Mouse (Mus musculus): ENCODE results near the gene Uba52. TPM values are rescaled to one million over a fixed set of nuclear protein-coding genes. Genes with fewer than 3 reads are reported as not detected.

Uba52 gene
- polyA plus RNA-seq, 1 experiment from 2014 or later: 684 TPM

GRCm38 (mm10) chr8:70528182-70528797, 17.7 kb upstream of the Uba52 start:
- peaks cover 36% of the 10 kb centered on the region for H3K4me1 ChIP-seq (ENCODE audit: insufficient read depth)
- no peaks in the 10 kb centered on the region for H3K9me3 ChIP-seq (ENCODE audit: low read length)
- DNase-seq (no peak), ATAC-seq (no peak)
- no peak for TF ChIP-seq EP300 (IDR thresholded peaks at IDR 0.05; ENCODE audit: low read depth)
- no peak for TF ChIP-seq CTCF (IDR thresholded peaks at IDR 0.05; ENCODE audit: low read depth)
- H3K4me2 ChIP-seq (ENCODE audit: low read depth, low read length): peak overlapping the region; percentile 64
- peak overlapping the region; percentile 99 for H3K9ac ChIP-seq (replicated peaks)
- H3K27ac ChIP-seq (ENCODE audit: low read depth): peak overlapping the region; percentile 97
- 11% methylated on average over 13 of the region's 13 CpGs for WGBS (ENCODE audit: insufficient replicate concordance)
- H3K36me3 ChIP-seq (replicated peaks; ENCODE audit: insufficient read depth, low read length): peaks cover 25% of the 10 kb centered on the region
- H3K4me3 ChIP-seq (ENCODE audit: low read depth, low read length): peak overlapping the region; percentile 90
- H3K27me3 ChIP-seq (ENCODE audit: insufficient read depth, low read length): no peaks in the 10 kb centered on the region

GRCm38 (mm10) chr8:70527512-70528181, 17.0 kb upstream of the Uba52 start, which contains the start of the genes Fkbp8 and Kxd1:
Gene Fkbp8 (plus strand): TSS chr8:70527724.
Gene Kxd1 (minus strand): TSS chr8:70527956.
- peak; percentile 97 for DNase-seq
- H3K4me2 ChIP-seq (ENCODE audit: low read depth, low read length): peak within 1 kb of the TSS; percentile 64
- peak within 1 kb of the TSS; percentile 99 for H3K9ac ChIP-seq (replicated peaks)
- peaks cover 22% of the 10 kb centered on the region for H3K36me3 ChIP-seq (replicated peaks; ENCODE audit: insufficient read depth, low read length)
- peaks cover 37% of the 10 kb centered on the region for H3K4me1 ChIP-seq (ENCODE audit: insufficient read depth)
- WGBS (ENCODE audit: insufficient replicate concordance): 0% methylated on average over 50 of the region's 61 CpGs
- peak within 1 kb of the TSS; percentile 90 for H3K4me3 ChIP-seq (ENCODE audit: low read depth, low read length)
- H3K27me3 ChIP-seq (ENCODE audit: insufficient read depth, low read length): no peaks in the 10 kb centered on the region
- peak; percentile 72 for ATAC-seq
- TF ChIP-seq CTCF (IDR thresholded peaks at IDR 0.05; ENCODE audit: low read depth) (no peak), EP300 (IDR thresholded peaks at IDR 0.05; ENCODE audit: low read depth) (0 out of 2 replicates have a peak, but pooled peaks have one; percentile 27)
- no peaks in the 10 kb centered on the region for H3K9me3 ChIP-seq (ENCODE audit: low read length)
- H3K27ac ChIP-seq (ENCODE audit: low read depth): peak within 1 kb of the TSS; percentile 97

- peaks cover 41% of the 10 kb centered on the region for H3K4me1 ChIP-seq (ENCODE audit: insufficient read depth)
- ATAC-seq (no peak), DNase-seq (no peak)
- peak overlapping the region; percentile 99 for H3K9ac ChIP-seq (replicated peaks)
- H3K9me3 ChIP-seq (ENCODE audit: low read length): no peaks in the 10 kb centered on the region
- WGBS (ENCODE audit: insufficient replicate concordance): 0% methylated on average over 8 of the region's 8 CpGs
- TF ChIP-seq CTCF (IDR thresholded peaks at IDR 0.05; ENCODE audit: low read depth) (no peak), EP300 (IDR thresholded peaks at IDR 0.05; ENCODE audit: low read depth) (no peak)
- H3K36me3 ChIP-seq (replicated peaks; ENCODE audit: insufficient read depth, low read length): peaks cover 16% of the 10 kb centered on the region
- peak overlapping the region; percentile 90 for H3K4me3 ChIP-seq (ENCODE audit: low read depth, low read length)
- no peaks in the 10 kb centered on the region for H3K27me3 ChIP-seq (ENCODE audit: insufficient read depth, low read length)
- peak overlapping the region; percentile 97 for H3K27ac ChIP-seq (ENCODE audit: low read depth)
- H3K4me2 ChIP-seq (ENCODE audit: low read depth, low read length): peak overlapping the region; percentile 64
Observed at GRCm38 (mm10) chr8:70527111-70527511, 16.5 kb upstream of the Uba52 start.

- peak overlapping the region; percentile 63 for H3K4me3 ChIP-seq (ENCODE audit: low read depth, low read length)
Observed at GRCm38 (mm10) chr8:70522592-70523403, 12.2 kb upstream of the Uba52 start.

GRCm38 (mm10) chr8:70519606-70520005, 9.0 kb upstream of the Uba52 start:
- TF ChIP-seq CTCF (IDR thresholded peaks at IDR 0.05; ENCODE audit: low read depth): no peak
- no peak for TF ChIP-seq EP300 (IDR thresholded peaks at IDR 0.05; ENCODE audit: low read depth)
- H3K27ac ChIP-seq (ENCODE audit: low read depth): no peak overlapping the region
- no peak overlapping the region for H3K9ac ChIP-seq (replicated peaks)
- ATAC-seq: no peak
- H3K4me3 ChIP-seq (ENCODE audit: low read depth, low read length): no peak overlapping the region
- no peaks in the 10 kb centered on the region for H3K9me3 ChIP-seq (ENCODE audit: low read length)
- no peaks in the 10 kb centered on the region for H3K27me3 ChIP-seq (ENCODE audit: insufficient read depth, low read length)
- H3K36me3 ChIP-seq (replicated peaks; ENCODE audit: insufficient read depth, low read length): peaks cover 25% of the 10 kb centered on the region
- no peak for DNase-seq
- H3K4me1 ChIP-seq (ENCODE audit: insufficient read depth): peaks cover 19% of the 10 kb centered on the region
- H3K4me2 ChIP-seq (ENCODE audit: low read depth, low read length): no peak overlapping the region
- 53% methylated on average over 2 of the region's 2 CpGs for WGBS (ENCODE audit: insufficient replicate concordance)

More at GRCm38 (mm10) chr8:70522592-70523403, 12.2 kb upstream of the Uba52 start:
- TF ChIP-seq CTCF (IDR thresholded peaks at IDR 0.05; ENCODE audit: low read depth) (peak; percentile 94), EP300 (IDR thresholded peaks at IDR 0.05; ENCODE audit: low read depth) (peak; percentile 79)
- peaks cover 29% of the 10 kb centered on the region for H3K4me1 ChIP-seq (ENCODE audit: insufficient read depth)
- peak; percentile 89 for ATAC-seq
- H3K27me3 ChIP-seq (ENCODE audit: insufficient read depth, low read length): no peaks in the 10 kb centered on the region
- peak; percentile 97 for DNase-seq
- 1% methylated on average over 51 of the region's 51 CpGs for WGBS (ENCODE audit: insufficient replicate concordance)
- peak overlapping the region; percentile 88 for H3K4me2 ChIP-seq (ENCODE audit: low read depth, low read length)
- H3K36me3 ChIP-seq (replicated peaks; ENCODE audit: insufficient read depth, low read length): peaks cover 14% of the 10 kb centered on the region; the same call in 1 of the 2 replicates
- H3K9me3 ChIP-seq (ENCODE audit: low read length): no peaks in the 10 kb centered on the region
- H3K9ac ChIP-seq (replicated peaks): peak overlapping the region; percentile 80
- peak overlapping the region; percentile 89 for H3K27ac ChIP-seq (ENCODE audit: low read depth)

GRCm38 (mm10) chr8:70519043-70519442, 8.4 kb upstream of the Uba52 start:
- Histone ChIP-seq H3K4me3 (ENCODE audit: low read depth, low read length) (no peak overlapping the region), H3K9me3 (ENCODE audit: low read length) (no peaks in the 10 kb centered on the region), H3K27me3 (ENCODE audit: insufficient read depth, low read length) (no peaks in the 10 kb centered on the region), H3K36me3 (replicated peaks; ENCODE audit: insufficient read depth, low read length) (peaks cover 25% of the 10 kb centered on the region), H3K27ac (ENCODE audit: low read depth) (no peak overlapping the region), H3K4me2 (ENCODE audit: low read depth, low read length) (no peak overlapping the region), H3K4me1 (ENCODE audit: insufficient read depth) (peaks cover 19% of the 10 kb centered on the region), H3K9ac (replicated peaks) (no peak overlapping the region)
- no peak for DNase-seq
- WGBS (ENCODE audit: insufficient replicate concordance): 86% methylated on average over 6 of the region's 6 CpGs
- TF ChIP-seq EP300 (IDR thresholded peaks at IDR 0.05; ENCODE audit: low read depth) (no peak), CTCF (IDR thresholded peaks at IDR 0.05; ENCODE audit: low read depth) (no peak)
- ATAC-seq: no peak

All from liver, postnatal 0 days (tissue).